Mouse (Mus musculus): ENCODE measurements around the gene Tpk1. TPM values are rescaled to one million over a fixed set of nuclear protein-coding genes. Genes with fewer than 3 reads are reported as not detected.

Gene Tpk1
- polyA plus RNA-seq, 1 experiment: 0.03 TPM

GRCm38 (mm10) chr6:43366952-43367351, 299.1 kb downstream of the Tpk1 start:
- H3K27me3 ChIP-seq (ENCODE audit: control insufficient read depth): no peaks in the 10 kb centered on the region
- no peaks in the 10 kb centered on the region for H3K9me3 ChIP-seq (ENCODE audit: control insufficient read depth, low read length)
- TF ChIP-seq GATA1 (IDR thresholded peaks at IDR 0.05; ENCODE audit: low read length) (no peak), TAL1 (IDR thresholded peaks at IDR 0.05; ENCODE audit: low read length) (no peak)
- H3K4me3 ChIP-seq (replicated peaks): no peak overlapping the region
- no peaks in the 10 kb centered on the region for H3K4me1 ChIP-seq (ENCODE audit: control insufficient read depth)
- H3K36me3 ChIP-seq (ENCODE audit: control insufficient read depth): no peaks in the 10 kb centered on the region

GRCm38 (mm10) chr6:43363917-43364316, 302.2 kb downstream of the Tpk1 start:
- no peak for TF ChIP-seq TAL1 (IDR thresholded peaks at IDR 0.05; ENCODE audit: low read length)
- TF ChIP-seq GATA1 (IDR thresholded peaks at IDR 0.05; ENCODE audit: low read length): no peak
- Histone ChIP-seq H3K36me3 (ENCODE audit: control insufficient read depth) (no peaks in the 10 kb centered on the region), H3K27me3 (ENCODE audit: control insufficient read depth) (no peaks in the 10 kb centered on the region), H3K4me3 (replicated peaks) (no peak overlapping the region), H3K4me1 (ENCODE audit: control insufficient read depth) (no peaks in the 10 kb centered on the region), H3K9me3 (ENCODE audit: control insufficient read depth, low read length) (no peaks in the 10 kb centered on the region)

- Histone ChIP-seq H3K36me3 (ENCODE audit: control insufficient read depth) (no peaks in the 10 kb centered on the region), H3K4me3 (replicated peaks) (no peak overlapping the region), H3K27me3 (ENCODE audit: control insufficient read depth) (no peaks in the 10 kb centered on the region), H3K4me1 (ENCODE audit: control insufficient read depth) (no peaks in the 10 kb centered on the region), H3K9me3 (ENCODE audit: control insufficient read depth, low read length) (no peaks in the 10 kb centered on the region)
- no peak for TF ChIP-seq GATA1 (IDR thresholded peaks at IDR 0.05; ENCODE audit: low read length)
- no peak for TF ChIP-seq TAL1 (IDR thresholded peaks at IDR 0.05; ENCODE audit: low read length)
Observed at GRCm38 (mm10) chr6:43363291-43363820, 302.7 kb downstream of the Tpk1 start.

DNA sequence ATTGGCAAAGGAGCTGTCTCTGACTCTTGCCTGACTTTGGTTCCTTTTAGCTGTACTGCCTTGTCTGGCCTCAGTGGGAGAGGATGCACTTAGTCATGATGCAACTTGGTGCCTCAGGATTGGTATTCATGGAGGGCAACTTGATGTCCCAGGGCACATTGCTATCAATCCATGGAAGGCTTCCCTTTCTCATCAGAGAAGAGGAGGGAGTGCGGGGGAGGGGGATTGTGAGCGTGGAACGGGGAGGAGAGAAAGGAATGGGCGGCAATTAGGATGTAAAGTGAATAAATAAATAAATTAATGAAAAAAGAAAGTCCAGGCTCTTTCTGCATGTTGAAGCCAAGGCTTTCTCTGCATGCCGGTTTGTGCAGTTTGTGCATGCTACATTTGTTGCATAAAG, 304.8 kb downstream of the Tpk1 start:
- Histone ChIP-seq H3K4me1 (ENCODE audit: control insufficient read depth) (no peaks in the 10 kb centered on the region), H3K9me3 (ENCODE audit: control insufficient read depth, low read length) (no peaks in the 10 kb centered on the region), H3K4me3 (replicated peaks) (no peak overlapping the region), H3K27me3 (ENCODE audit: control insufficient read depth) (no peaks in the 10 kb centered on the region), H3K36me3 (ENCODE audit: control insufficient read depth) (no peaks in the 10 kb centered on the region)
- TF ChIP-seq TAL1 (IDR thresholded peaks at IDR 0.05; ENCODE audit: low read length): no peak
- no peak for TF ChIP-seq GATA1 (IDR thresholded peaks at IDR 0.05; ENCODE audit: low read length)

- Histone ChIP-seq H3K36me3 (ENCODE audit: control insufficient read depth) (no peaks in the 10 kb centered on the region), H3K9me3 (ENCODE audit: control insufficient read depth, low read length) (no peaks in the 10 kb centered on the region), H3K27me3 (ENCODE audit: control insufficient read depth) (no peaks in the 10 kb centered on the region), H3K4me1 (ENCODE audit: control insufficient read depth) (peaks cover 3% of the 10 kb centered on the region), H3K4me3 (replicated peaks) (no peak overlapping the region)
- TF ChIP-seq GATA1 (IDR thresholded peaks at IDR 0.05; ENCODE audit: low read length) (no peak), TAL1 (IDR thresholded peaks at IDR 0.05; ENCODE audit: low read length) (no peak)
Observed at GRCm38 (mm10) chr6:43360214-43360613, 305.9 kb downstream of the Tpk1 start.

GRCm38 (mm10) chr6:43354562-43355241, 311.4 kb downstream of the Tpk1 start:
- H3K4me1 ChIP-seq (ENCODE audit: control insufficient read depth): peaks cover 12% of the 10 kb centered on the region
- no peaks in the 10 kb centered on the region for H3K36me3 ChIP-seq (ENCODE audit: control insufficient read depth)
- H3K4me3 ChIP-seq (replicated peaks): peak overlapping the region; percentile 22
- TF ChIP-seq GATA1 (IDR thresholded peaks at IDR 0.05; ENCODE audit: low read length) (no peak), TAL1 (IDR thresholded peaks at IDR 0.05; ENCODE audit: low read length) (no peak)
- H3K9me3 ChIP-seq (ENCODE audit: control insufficient read depth, low read length): no peaks in the 10 kb centered on the region
- H3K27me3 ChIP-seq (ENCODE audit: control insufficient read depth): no peaks in the 10 kb centered on the region

DNA sequence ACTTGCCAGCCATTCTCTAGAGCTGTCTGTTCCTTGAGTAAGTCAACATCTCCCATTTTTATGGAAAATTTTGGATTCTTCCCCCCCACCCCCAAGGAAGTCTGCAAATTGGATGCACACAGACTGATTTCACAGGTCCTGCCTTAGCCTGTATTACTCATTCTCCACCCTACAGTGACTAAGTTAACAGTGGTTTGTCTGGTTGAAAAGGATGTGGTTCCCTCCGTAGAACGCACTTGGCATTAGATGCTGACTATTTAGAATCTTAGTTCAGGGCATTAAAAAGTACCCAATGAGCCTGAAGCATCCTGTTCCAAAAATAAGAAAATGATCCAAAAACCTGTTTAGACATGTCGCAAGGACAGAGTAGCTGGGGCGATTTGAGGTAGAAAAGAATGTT, 312.6 kb downstream of the Tpk1 start:
- TF ChIP-seq TAL1 (IDR thresholded peaks at IDR 0.05; ENCODE audit: low read length): no peak
- TF ChIP-seq GATA1 (IDR thresholded peaks at IDR 0.05; ENCODE audit: low read length): no peak
- no peak overlapping the region for H3K4me3 ChIP-seq (replicated peaks)
- H3K27me3 ChIP-seq (ENCODE audit: control insufficient read depth): no peaks in the 10 kb centered on the region
- no peaks in the 10 kb centered on the region for H3K9me3 ChIP-seq (ENCODE audit: control insufficient read depth, low read length)
- H3K4me1 ChIP-seq (ENCODE audit: control insufficient read depth): peaks cover 12% of the 10 kb centered on the region
- no peaks in the 10 kb centered on the region for H3K36me3 ChIP-seq (ENCODE audit: control insufficient read depth)

GRCm38 (mm10) chr6:43349083-43349482, 317.0 kb downstream of the Tpk1 start:
- Histone ChIP-seq H3K4me3 (replicated peaks) (no peak overlapping the region), H3K27me3 (ENCODE audit: control insufficient read depth) (no peaks in the 10 kb centered on the region), H3K9me3 (ENCODE audit: control insufficient read depth, low read length) (no peaks in the 10 kb centered on the region), H3K36me3 (ENCODE audit: control insufficient read depth) (no peaks in the 10 kb centered on the region), H3K4me1 (ENCODE audit: control insufficient read depth) (no peaks in the 10 kb centered on the region)
- TF ChIP-seq TAL1 (IDR thresholded peaks at IDR 0.05; ENCODE audit: low read length) (no peak), GATA1 (IDR thresholded peaks at IDR 0.05; ENCODE audit: low read length) (no peak)

GRCm38 (mm10) chr6:43347637-43348036, 318.4 kb downstream of the Tpk1 start:
- TF ChIP-seq GATA1 (IDR thresholded peaks at IDR 0.05; ENCODE audit: low read length) (no peak), TAL1 (IDR thresholded peaks at IDR 0.05; ENCODE audit: low read length) (no peak)
- Histone ChIP-seq H3K9me3 (ENCODE audit: control insufficient read depth, low read length) (no peaks in the 10 kb centered on the region), H3K27me3 (ENCODE audit: control insufficient read depth) (no peaks in the 10 kb centered on the region)

More at GRCm38 (mm10) chr6:43347637-43348036, 318.4 kb downstream of the Tpk1 start:
- H3K4me3 ChIP-seq (replicated peaks): no peak overlapping the region
- H3K36me3 ChIP-seq (ENCODE audit: control insufficient read depth): no peaks in the 10 kb centered on the region
- H3K4me1 ChIP-seq (ENCODE audit: control insufficient read depth): no peaks in the 10 kb centered on the region

Data from erythroblast, embryonic 14.5 days (primary cell).